Mouse (Mus musculus) heart, embryonic 10.5 days (tissue): ENCODE measurements around the gene Adcy1. TPM values are rescaled to one million over a fixed set of nuclear protein-coding genes. Genes with fewer than 3 reads are reported as not detected.

Experiments
- DNase-seq: peaks from one replicate; pipeline ENCODE4 v3.0.0-alpha.2; 2017; ENCODE audit warnings: low spot score
- H3K27ac ChIP-seq: fragments of 300-500 bp; sonication (generic); 2 replicates; pipeline ENCODE4 v1.5.1; 2016; ENCODE audit warnings: mild to moderate bottlenecking
- H3K27me3 ChIP-seq: fragments of 300-500 bp; sonication (generic); 2 replicates; pipeline ENCODE4 v1.6.1; 2016; ENCODE audit warnings: mild to moderate bottlenecking; ENCODE audit not compliant: poor library complexity, insufficient read depth, severe bottlenecking
- H3K36me3 ChIP-seq: fragments of 300-500 bp; sonication (generic); 2 replicates; pipeline ENCODE4 v1.6.1; 2016; ENCODE audit warnings: mild to moderate bottlenecking, moderate library complexity
- H3K4me1 ChIP-seq: fragments of 300-500 bp; sonication (generic); 2 replicates; pipeline ENCODE4 v1.6.1; 2016; ENCODE audit warnings: mild to moderate bottlenecking
- H3K4me3 ChIP-seq: fragments of 300-500 bp; sonication (generic); 2 replicates; pipeline ENCODE4 v1.5.1; 2016; ENCODE audit warnings: mild to moderate bottlenecking, moderate library complexity
- H3K9me3 ChIP-seq: fragments of 300-500 bp; sonication (generic); 2 replicates; pipeline ENCODE4 v1.6.1; 2016; ENCODE audit warnings: mild to moderate bottlenecking, moderate library complexity
- WGBS: fragments of 180-500 bp; shearing (Covaris S2); methylation state at CpG from one replicate; pipeline ENCODE4 v1.1.7; 2016; 5-methylcytosine and 5-hydroxymethylcytosine counted together
- polyA plus RNA-seq: library from polyadenylated mRNA; unstranded; fragments of >200 nt; fragmentation: Nextera tagmentation; extraction: Ambion mirVana; gene quantifications from 2 replicates; pipeline ENCODE4 v1.2.1, GENCODE M21; 2016

The Adcy1 gene
- polyA plus RNA-seq, 1 experiment from 2014 or later: 2.0 TPM

- peaks cover 50% of the 10 kb centered on the region for H3K4me1 ChIP-seq
- WGBS: 34% methylated on average over 8 of the region's 8 CpGs
- H3K27ac ChIP-seq: peak overlapping the region; percentile 52; the same call in 1 of the 2 replicates
- no peaks in the 10 kb centered on the region for H3K9me3 ChIP-seq
- DNase-seq: no peak
- no peaks in the 10 kb centered on the region for H3K27me3 ChIP-seq
- no peak overlapping the region for H3K4me3 ChIP-seq
- 0 out of 2 replicates have a peak, but pooled peaks cover 4% of the 10 kb centered on the region for H3K36me3 ChIP-seq
Observed at GRCm38 (mm10) chr11:7129319-7130051, 66.2 kb downstream of the Adcy1 start.

GRCm38 (mm10) chr11:7132736-7133387 is 69.6 kb downstream of the Adcy1 start:
- H3K27me3 ChIP-seq: no peaks in the 10 kb centered on the region
- no peaks in the 10 kb centered on the region for H3K9me3 ChIP-seq
- no peak overlapping the region for H3K27ac ChIP-seq
- peaks cover 46% of the 10 kb centered on the region for H3K4me1 ChIP-seq
- H3K4me3 ChIP-seq: no peak overlapping the region
- DNase-seq: no peak
- H3K36me3 ChIP-seq: 0 out of 2 replicates have a peak, but pooled peaks cover 4% of the 10 kb centered on the region
- 77% methylated on average over 7 of the region's 7 CpGs for WGBS

GRCm38 (mm10) chr11:7133736-7134135 is 70.4 kb downstream of the Adcy1 start:
- no peak overlapping the region for H3K4me3 ChIP-seq
- 0 out of 2 replicates have a peak, but pooled peaks cover 4% of the 10 kb centered on the region for H3K36me3 ChIP-seq
- peaks cover 37% of the 10 kb centered on the region for H3K4me1 ChIP-seq
- H3K27me3 ChIP-seq: no peaks in the 10 kb centered on the region
- H3K9me3 ChIP-seq: no peaks in the 10 kb centered on the region
- DNase-seq: no peak
- 78% methylated on average over 5 of the region's 5 CpGs for WGBS
- H3K27ac ChIP-seq: peak overlapping the region; percentile 36

- H3K4me3 ChIP-seq: no peak overlapping the region
- no peak for DNase-seq
- H3K27me3 ChIP-seq: no peaks in the 10 kb centered on the region
- H3K4me1 ChIP-seq: peaks cover 33% of the 10 kb centered on the region
- peak overlapping the region; percentile 36; the same call in 1 of the 2 replicates for H3K27ac ChIP-seq
- 0 out of 2 replicates have a peak, but pooled peaks cover 4% of the 10 kb centered on the region for H3K36me3 ChIP-seq
- no peaks in the 10 kb centered on the region for H3K9me3 ChIP-seq
- WGBS: 64% methylated on average over 5 of the region's 5 CpGs
Observed at GRCm38 (mm10) chr11:7134319-7134718, 71.0 kb downstream of the Adcy1 start.

- H3K4me1 ChIP-seq: peaks cover 24% of the 10 kb centered on the region
- DNase-seq: no peak
- peaks cover 6% of the 10 kb centered on the region; the same call in 1 of the 2 replicates for H3K36me3 ChIP-seq
- H3K27me3 ChIP-seq: no peaks in the 10 kb centered on the region
- H3K27ac ChIP-seq: no peak overlapping the region
- no peak overlapping the region for H3K4me3 ChIP-seq
- no peaks in the 10 kb centered on the region for H3K9me3 ChIP-seq
- 80% methylated on average over 6 of the region's 6 CpGs for WGBS
Observed at GRCm38 (mm10) chr11:7135301-7135700, 72.0 kb downstream of the Adcy1 start.

- Histone ChIP-seq H3K36me3 (peaks cover 3% of the 10 kb centered on the region; the same call in 1 of the 2 replicates), H3K4me3 (no peak overlapping the region), H3K27ac (no peak overlapping the region), H3K9me3 (no peaks in the 10 kb centered on the region), H3K4me1 (0 out of 2 replicates have a peak, but pooled peaks cover 20% of the 10 kb centered on the region), H3K27me3 (no peaks in the 10 kb centered on the region)
- WGBS: 93% methylated on average over 9 of the region's 9 CpGs
- DNase-seq: no peak
Observed at GRCm38 (mm10) chr11:7135763-7136162, 72.5 kb downstream of the Adcy1 start.

GRCm38 (mm10) chr11:7136246-7136855 is 73.1 kb downstream of the Adcy1 start:
- Histone ChIP-seq H3K27me3 (no peaks in the 10 kb centered on the region), H3K9me3 (no peaks in the 10 kb centered on the region), H3K4me1 (0 out of 2 replicates have a peak, but pooled peaks cover 20% of the 10 kb centered on the region), H3K4me3 (no peak overlapping the region), H3K27ac (peak overlapping the region; percentile 39; the same call in 1 of the 2 replicates), H3K36me3 (peaks cover 2% of the 10 kb centered on the region; the same call in 1 of the 2 replicates)
- 94% methylated on average over 5 of the region's 5 CpGs for WGBS
- no peak for DNase-seq

GRCm38 (mm10) chr11:7138370-7138769 is 75.1 kb downstream of the Adcy1 start:
- DNase-seq: no peak
- Histone ChIP-seq H3K27me3 (no peaks in the 10 kb centered on the region), H3K4me3 (no peak overlapping the region), H3K4me1 (peaks cover 21% of the 10 kb centered on the region), H3K36me3 (peaks cover 2% of the 10 kb centered on the region; the same call in 1 of the 2 replicates), H3K27ac (peak overlapping the region; percentile 59; the same call in 1 of the 2 replicates), H3K9me3 (no peaks in the 10 kb centered on the region)
- WGBS: 75% methylated on average over 8 of the region's 8 CpGs

- Histone ChIP-seq H3K36me3 (peaks cover 2% of the 10 kb centered on the region; the same call in 1 of the 2 replicates), H3K9me3 (no peaks in the 10 kb centered on the region), H3K27me3 (no peaks in the 10 kb centered on the region), H3K4me3 (no peak overlapping the region), H3K27ac (0 out of 2 replicates have a peak overlapping the region, but pooled peaks have one; percentile 23), H3K4me1 (peaks cover 16% of the 10 kb centered on the region)
- no peak for DNase-seq
- WGBS: 82% methylated on average over 3 of the region's 3 CpGs
Observed at GRCm38 (mm10) chr11:7140449-7140848, 77.2 kb downstream of the Adcy1 start.

- H3K27me3 ChIP-seq: no peaks in the 10 kb centered on the region
- H3K27ac ChIP-seq: no peak overlapping the region
- DNase-seq: peak; percentile 83
- H3K36me3 ChIP-seq: peaks cover 8% of the 10 kb centered on the region; the same call in 1 of the 2 replicates
- no peak overlapping the region for H3K4me3 ChIP-seq
- no peaks in the 10 kb centered on the region for H3K9me3 ChIP-seq
- peaks cover 12% of the 10 kb centered on the region for H3K4me1 ChIP-seq
- 39% methylated on average over 3 of the region's 3 CpGs for WGBS
Observed at GRCm38 (mm10) chr11:7142725-7143124, 79.4 kb downstream of the Adcy1 start.

- 81% methylated on average over 11 of the region's 11 CpGs for WGBS
- DNase-seq: no peak
- no peak overlapping the region for H3K4me3 ChIP-seq
Observed at GRCm38 (mm10) chr11:7144369-7144768, 81.1 kb downstream of the Adcy1 start.

GRCm38 (mm10) chr11:7145221-7145620 is 81.9 kb downstream of the Adcy1 start:
- Histone ChIP-seq H3K4me3 (no peak overlapping the region), H3K9me3 (no peaks in the 10 kb centered on the region), H3K36me3 (peaks cover 15% of the 10 kb centered on the region), H3K27ac (no peak overlapping the region), H3K4me1 (peaks cover 19% of the 10 kb centered on the region), H3K27me3 (no peaks in the 10 kb centered on the region)
- no peak for DNase-seq
- 71% methylated on average over 4 of the region's 4 CpGs for WGBS

More at GRCm38 (mm10) chr11:7144369-7144768, 81.1 kb downstream of the Adcy1 start:
- Histone ChIP-seq H3K36me3 (peaks cover 10% of the 10 kb centered on the region; the same call in 1 of the 2 replicates), H3K9me3 (no peaks in the 10 kb centered on the region), H3K27ac (no peak overlapping the region), H3K27me3 (no peaks in the 10 kb centered on the region), H3K4me1 (peaks cover 12% of the 10 kb centered on the region)
